Mouse (Mus musculus): ENCODE results near the gene Atg4b. TPM values are rescaled to one million over a fixed set of nuclear protein-coding genes. Genes with fewer than 3 reads are reported as not detected.

The Atg4b gene
- 10 to 100 TPM; 35.1 to 37.8 TPM for polyA plus RNA-seq (2012; fragmentation: generic; extraction: Trizol)

DNA sequence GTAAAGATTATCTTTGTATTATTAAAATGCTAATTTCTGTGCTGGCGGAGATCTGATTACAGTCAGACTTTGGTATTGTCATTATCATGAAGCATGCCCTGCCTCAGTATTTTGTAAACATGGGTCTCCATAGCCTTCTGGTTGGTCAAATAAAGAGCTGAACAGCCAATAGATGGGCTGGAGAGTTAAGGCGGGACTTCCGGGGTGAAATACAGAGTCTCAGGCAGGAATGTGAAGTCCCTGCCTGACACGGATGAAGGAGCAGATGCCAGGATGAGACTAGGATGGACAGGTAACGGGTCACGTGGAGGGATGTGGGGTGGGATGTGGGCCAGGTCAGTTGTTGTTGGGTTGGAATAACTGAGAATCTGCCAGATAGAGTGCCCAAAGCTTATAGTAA, at the start of gene Atg4b:
TSS of gene Atg4b (plus strand) at position 211 of the 400 bp plus-strand sequence.

DNA sequence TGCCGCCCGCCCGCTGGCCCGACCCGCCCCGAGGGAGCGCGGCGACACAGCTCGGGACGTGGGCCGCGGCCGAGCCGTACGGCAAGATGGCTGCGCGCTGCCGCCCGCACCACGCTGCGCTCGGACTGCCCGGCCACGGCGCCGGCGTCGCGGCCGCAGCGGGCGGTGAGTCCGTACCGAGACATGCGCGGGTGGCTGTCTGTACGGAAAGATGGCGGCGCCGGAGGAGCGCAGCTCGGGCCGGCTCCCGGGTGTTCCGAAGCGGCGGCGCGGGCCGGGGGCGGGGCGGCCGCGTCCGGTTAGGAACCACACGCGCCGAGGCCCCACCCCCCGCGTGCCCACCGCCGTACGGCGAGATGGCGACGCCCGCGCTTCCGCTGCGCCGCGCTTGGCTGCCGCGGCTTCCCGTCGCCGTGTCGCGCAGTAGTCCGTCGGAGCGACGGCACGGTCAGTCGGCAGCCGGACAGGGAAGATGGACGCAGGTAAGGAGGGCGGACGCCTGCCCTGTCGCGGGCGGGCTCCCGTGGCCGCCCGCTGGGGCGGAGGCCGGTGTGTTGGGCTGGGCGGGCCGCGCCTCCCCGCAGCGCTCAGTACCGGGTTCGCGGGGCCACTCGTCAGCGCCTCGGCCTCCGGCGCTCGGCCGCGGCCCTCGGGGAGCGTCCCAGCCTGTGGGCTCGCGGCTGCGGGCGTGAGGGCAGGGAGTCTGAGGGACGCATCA, 3.4 kb downstream of the Atg4b start, which contains the start of gene Thap4:
TSS of gene Thap4 (minus strand) at position 292 of the 718 bp plus-strand sequence.

GRCm38 (mm10) chr1:93801741-93802238, 50.5 kb downstream of the Atg4b start, which contains the start of gene Dtymk:
Dtymk (minus strand) TSS chr1:93801934.

GRCm38 (mm10) chr1:93803556-93804507, 52.5 kb downstream of the Atg4b start, which contains the start of gene Ing5:
Ing5 (plus strand) TSS chr1:93803965.

DNA sequence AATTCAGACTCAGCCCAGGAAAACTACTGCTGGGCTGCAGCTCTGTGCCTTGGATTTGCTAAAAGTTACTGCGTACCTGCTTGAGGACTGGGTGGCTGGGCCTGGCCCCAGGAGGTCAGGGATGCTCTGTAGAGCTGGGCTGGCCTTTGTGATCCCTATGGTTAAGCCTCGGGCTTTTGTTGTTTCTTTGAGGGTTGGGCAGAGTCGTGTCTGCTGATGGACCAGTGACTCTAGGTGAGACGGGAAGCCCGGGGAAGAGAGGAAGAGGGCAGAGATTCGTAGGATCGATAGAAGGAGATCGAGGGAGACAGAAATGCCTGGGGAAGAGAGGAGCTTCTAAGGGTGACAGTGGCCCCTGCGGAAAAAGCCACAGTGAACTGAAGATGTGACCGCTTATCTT, 73.3 kb downstream of the Atg4b start, which contains the start of gene D2hgdh:
TSS of gene D2hgdh (plus strand) at position 301 of the 400 bp plus-strand sequence.

Other genes starting within 250 kb of the Atg4b start
- 1 to 10 TPM in 1 of 2 experiments, under 1 TPM in 1; 0.78 to 5.4 TPM for gene Farp2, start 239.4 kb upstream of the Atg4b start, polyA plus RNA-seq (2012; fragmentation: generic; extraction: Trizol)
- 10 to 100 TPM; 26.9 to 99.9 TPM for gene Stk25, start 92.8 kb upstream of the Atg4b start, polyA plus RNA-seq (2012; fragmentation: generic; extraction: Trizol)
- 10 to 100 TPM in 1 of 2 experiments, 1 to 10 TPM in 1; 7.0 to 22.0 TPM for gene Bok, start 65.8 kb upstream of the Atg4b start, polyA plus RNA-seq (2012; fragmentation: generic; extraction: Trizol)
- gene Thap4, start 3.4 kb downstream of the Atg4b start, polyA plus RNA-seq (2012; fragmentation: generic; extraction: Trizol) = 10 to 100 TPM; 91.2 to 93.2 TPM
- gene Dtymk, start 50.4 kb downstream of the Atg4b start, polyA plus RNA-seq (2012; fragmentation: generic; extraction: Trizol) = 100 to 1,000 TPM; 137 to 203 TPM
- gene Ing5, start 52.5 kb downstream of the Atg4b start, polyA plus RNA-seq (2012; fragmentation: generic; extraction: Trizol) = 1 to 10 TPM; 2.4 to 4.0 TPM
- gene D2hgdh, start 73.4 kb downstream of the Atg4b start, polyA plus RNA-seq (2012; fragmentation: generic; extraction: Trizol) = 10 to 100 TPM in 1 of 2 experiments, 1 to 10 TPM in 1; 4.5 to 13.5 TPM
- gene Gal3st2, start 109.8 kb downstream of the Atg4b start, polyA plus RNA-seq (2012; fragmentation: generic; extraction: Trizol) = not detected
- gene Gal3st2b, start 166.8 kb downstream of the Atg4b start, polyA plus RNA-seq (2012; fragmentation: generic; extraction: Trizol) = under 1 TPM in 1 of 2 experiments, not detected in 1; 0.06 TPM
- gene Gal3st2c, start 239.0 kb downstream of the Atg4b start, polyA plus RNA-seq (2012; fragmentation: generic; extraction: Trizol) = not detected